Mouse (Mus musculus) heart, postnatal 0 days (tissue): Measurements from ENCODE around the gene Tnrc6a. TPM values are rescaled to one million over a fixed set of nuclear protein-coding genes. Genes with fewer than 3 reads are reported as not detected.
A peak's percentile ranks its signal among the peaks of the same experiment; 100 is the strongest.

Experiments used
- ATAC-seq: fragments of 200-750 bp; cut with Nextera tagmentation; 2 replicates; pipeline ENCODE4 v1.8.0; 2017; ENCODE audit warnings: low read depth, moderate number of reproducible peaks, moderate library complexity; ENCODE audit not compliant: insufficient read depth
- DNase-seq: peaks from one replicate; pipeline ENCODE4 v3.0.0-alpha.2; 2016; ENCODE audit warnings: low spot score
- H3K27ac ChIP-seq: fragments of 300-500 bp; sonication (generic); 2 replicates; pipeline ENCODE4 v1.5.1; 2014; ENCODE audit warnings: low read depth, mild to moderate bottlenecking
- H3K27me3 ChIP-seq: fragments of 300-500 bp; sonication (generic); 2 replicates; pipeline ENCODE4 v1.6.1; 2014; ENCODE audit warnings: low read length, mixed read lengths; ENCODE audit not compliant: control insufficient read depth, insufficient read depth
- H3K36me3 ChIP-seq: fragments of 300-500 bp; sonication (generic); replicated peaks from 2 replicates; pipeline ENCODE4 v1.6.1; 2014; ENCODE audit warnings: low read length, mixed read lengths; ENCODE audit not compliant: control insufficient read depth, insufficient read depth
- H3K4me1 ChIP-seq: fragments of 300-500 bp; sonication (generic); 2 replicates; pipeline ENCODE4 v1.6.1; 2014; ENCODE audit warnings: antibody characterized with exemption; ENCODE audit not compliant: control insufficient read depth, insufficient read depth
- H3K4me2 ChIP-seq: fragments of 300-500 bp; sonication (generic); 2 replicates; pipeline ENCODE4 v1.6.1; 2014; ENCODE audit warnings: low read depth, mild to moderate bottlenecking, low read length, moderate library complexity
- H3K4me3 ChIP-seq: fragments of 300-500 bp; sonication (generic); 2 replicates; pipeline ENCODE4 v1.5.1; 2014; ENCODE audit warnings: low read depth, low read length
- H3K9ac ChIP-seq: fragments of 300-500 bp; sonication (generic); replicated peaks from 2 replicates; pipeline ENCODE4 v1.6.1; 2014; ENCODE audit warnings: low read depth, low read length, mixed read lengths
- H3K9me3 ChIP-seq: fragments of 300-500 bp; sonication (generic); replicated peaks from 2 replicates; pipeline ENCODE4 v1.6.1; 2016; ENCODE audit warnings: low read length; ENCODE audit not compliant: control insufficient read depth
- CTCF ChIP-seq: IDR thresholded peaks from 2 replicates; pipeline ENCODE4 v1.5.1; 2016; ENCODE audit warnings: antibody characterized with exemption, control low read depth, low read depth
- EP300 ChIP-seq: IDR thresholded peaks from 2 replicates; pipeline ENCODE4 v1.6.1; 2016; ENCODE audit warnings: antibody characterized with exemption, low read depth
- WGBS: fragments of 180-500 bp; shearing (Covaris S2); extraction: QIAGEN DNeasy Blood & Tissue Kit; methylation state at CpG from one replicate; pipeline ENCODE4 v1.1.7; 2014; 5-methylcytosine and 5-hydroxymethylcytosine counted together
- polyA plus RNA-seq: library from polyadenylated mRNA; unstranded; fragments of >200 nt; fragmentation: Nextera tagmentation; extraction: Ambion mirVana; gene quantifications from 2 replicates; pipeline ENCODE4 v1.2.1, GENCODE M21; 2015
- total RNA-seq: library from RNA; depleted of rRNA; stranded (reverse); fragments of >200 nt; gene quantifications from 2 replicates; pipeline ENCODE4 v1.2.3, GENCODE M21; 2014; ENCODE audit warnings: low replicate concordance

The Tnrc6a gene
- total and polyA plus RNA-seq, 2 experiments from 2014 or later: 33.6 to 41.4 TPM

DNA sequence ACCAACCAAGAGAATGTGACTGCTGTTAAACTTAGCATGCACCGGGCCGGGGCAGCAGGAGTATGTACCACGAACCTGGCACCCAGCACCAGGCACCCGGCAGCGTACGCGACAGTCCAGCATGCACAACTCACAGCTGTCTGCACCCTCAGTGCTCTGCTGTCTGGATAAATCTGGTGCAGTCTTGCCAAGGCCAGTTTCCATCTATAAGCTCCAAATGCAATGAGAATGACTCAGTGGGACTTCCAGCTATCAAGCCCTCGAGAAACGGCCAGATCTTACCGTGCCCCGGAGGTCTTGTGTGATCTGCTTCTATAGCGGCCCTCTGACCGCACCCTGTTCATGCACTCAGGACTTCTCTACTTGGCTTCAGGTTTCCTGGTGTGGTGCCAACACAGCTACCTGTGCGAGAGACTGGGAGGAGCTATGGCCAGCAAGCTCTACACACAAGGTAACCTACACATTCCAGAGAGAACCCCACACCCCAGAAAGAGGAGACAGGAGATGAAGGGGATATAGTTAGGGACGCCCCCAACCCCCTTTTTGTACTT, 76.0 kb downstream of the Tnrc6a start:
- H3K27me3 ChIP-seq: no peaks in the 10 kb centered on the region
- no peak for DNase-seq
- H3K4me1 ChIP-seq: no peaks in the 10 kb centered on the region
- no peak overlapping the region for H3K9ac ChIP-seq
- no peak for ATAC-seq
- no peak overlapping the region for H3K27ac ChIP-seq
- H3K9me3 ChIP-seq: no peaks in the 10 kb centered on the region
- peaks cover 3% of the 10 kb centered on the region; the same call in 1 of the 2 replicates for H3K36me3 ChIP-seq
- TF ChIP-seq CTCF: no peak
- no peak for TF ChIP-seq EP300
- H3K4me3 ChIP-seq: no peak overlapping the region
- H3K4me2 ChIP-seq: no peak overlapping the region
- 88% methylated on average over 15 of the region's 15 CpGs for whole genome bisulfite sequencing

DNA sequence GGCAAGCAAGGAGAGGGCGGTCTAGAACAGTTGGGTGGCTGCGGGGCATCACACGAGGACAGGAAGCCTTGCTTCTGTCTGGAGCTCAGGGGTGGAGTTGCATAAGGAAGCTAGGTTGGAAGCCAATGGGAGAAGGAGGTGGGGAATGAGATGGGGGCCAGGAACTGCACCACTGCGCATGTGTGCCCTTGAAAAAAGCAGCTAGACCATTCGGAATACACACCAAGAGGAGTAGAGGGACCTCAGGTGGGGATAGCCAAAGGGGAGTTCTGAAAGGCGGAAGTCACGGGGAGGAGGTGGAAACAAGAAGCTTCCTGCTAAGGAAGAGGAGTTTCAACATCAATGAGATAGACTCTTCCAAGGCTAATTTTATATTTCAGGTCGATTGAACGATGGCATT, 77.0 kb downstream of the Tnrc6a start:
- H3K27ac ChIP-seq: no peak overlapping the region
- no peaks in the 10 kb centered on the region for H3K9me3 ChIP-seq
- TF ChIP-seq EP300 (no peak), CTCF (no peak)
- no peaks in the 10 kb centered on the region for H3K27me3 ChIP-seq
- ATAC-seq: no peak
- WGBS: 74% methylated on average over 9 of the region's 9 CpGs
- H3K4me2 ChIP-seq: no peak overlapping the region
- no peak overlapping the region for H3K4me3 ChIP-seq
- no peak overlapping the region for H3K9ac ChIP-seq
- H3K36me3 ChIP-seq: no peaks in the 10 kb centered on the region
- H3K4me1 ChIP-seq: no peaks in the 10 kb centered on the region
- DNase-seq: no peak

DNA sequence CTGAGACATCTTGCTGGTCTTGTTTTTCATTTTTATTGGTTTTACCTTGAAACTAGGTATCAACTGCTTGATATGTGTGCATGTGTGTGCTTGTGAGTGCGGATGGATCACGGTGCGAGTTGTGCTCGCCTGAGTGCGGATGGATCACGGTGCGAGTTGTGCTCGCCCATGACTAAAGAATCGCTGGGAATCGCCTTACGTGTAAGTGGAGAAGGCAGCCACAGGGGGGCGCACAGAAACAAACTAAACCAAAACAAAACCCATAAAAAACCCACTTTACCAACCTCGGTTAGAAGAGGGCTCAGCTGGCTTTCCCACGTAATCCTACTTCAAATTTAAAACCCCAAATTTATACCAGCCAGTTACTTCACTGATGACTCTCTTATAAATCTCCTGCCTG, 81.6 kb downstream of the Tnrc6a start:
- no peak overlapping the region for H3K27ac ChIP-seq
- no peak overlapping the region for H3K4me3 ChIP-seq
- no peaks in the 10 kb centered on the region for H3K9me3 ChIP-seq
- WGBS: 26% methylated on average over 14 of the region's 14 CpGs
- H3K4me2 ChIP-seq: no peak overlapping the region
- H3K36me3 ChIP-seq: no peaks in the 10 kb centered on the region
- ATAC-seq (no peak), DNase-seq (peak; percentile 31)
- no peak for TF ChIP-seq EP300
- TF ChIP-seq CTCF: peak; percentile 57
- no peaks in the 10 kb centered on the region for H3K27me3 ChIP-seq
- no peaks in the 10 kb centered on the region for H3K4me1 ChIP-seq
- no peak overlapping the region for H3K9ac ChIP-seq

DNA sequence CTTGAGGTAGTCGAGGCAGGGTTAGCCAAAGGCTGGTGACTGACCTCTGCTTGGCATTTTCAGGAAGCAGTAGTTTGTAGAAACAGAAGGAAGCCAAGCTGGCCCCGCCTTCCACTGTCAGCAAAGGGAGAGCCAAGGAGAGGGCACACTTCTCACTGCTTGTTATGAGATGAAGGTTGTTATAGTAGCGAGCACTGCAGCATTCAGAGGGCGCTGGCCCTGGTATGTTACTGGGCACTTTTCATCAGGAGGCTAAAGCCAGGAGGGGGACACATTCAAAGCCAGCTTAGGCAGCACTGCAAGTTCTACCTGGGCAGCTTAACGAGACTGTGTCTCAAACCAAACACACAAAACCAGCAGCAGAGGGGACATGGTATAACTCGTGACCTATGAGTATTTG, 83.9 kb downstream of the Tnrc6a start:
- no peaks in the 10 kb centered on the region for H3K36me3 ChIP-seq
- no peaks in the 10 kb centered on the region for H3K9me3 ChIP-seq
- ATAC-seq (no peak), DNase-seq (no peak)
- H3K9ac ChIP-seq: no peak overlapping the region
- no peak for TF ChIP-seq EP300
- TF ChIP-seq CTCF: no peak
- H3K4me1 ChIP-seq: no peaks in the 10 kb centered on the region
- no peak overlapping the region for H3K4me3 ChIP-seq
- H3K27me3 ChIP-seq: no peaks in the 10 kb centered on the region
- H3K27ac ChIP-seq: no peak overlapping the region
- no peak overlapping the region for H3K4me2 ChIP-seq
- 58% methylated on average over 6 of the region's 6 CpGs for WGBS

DNA sequence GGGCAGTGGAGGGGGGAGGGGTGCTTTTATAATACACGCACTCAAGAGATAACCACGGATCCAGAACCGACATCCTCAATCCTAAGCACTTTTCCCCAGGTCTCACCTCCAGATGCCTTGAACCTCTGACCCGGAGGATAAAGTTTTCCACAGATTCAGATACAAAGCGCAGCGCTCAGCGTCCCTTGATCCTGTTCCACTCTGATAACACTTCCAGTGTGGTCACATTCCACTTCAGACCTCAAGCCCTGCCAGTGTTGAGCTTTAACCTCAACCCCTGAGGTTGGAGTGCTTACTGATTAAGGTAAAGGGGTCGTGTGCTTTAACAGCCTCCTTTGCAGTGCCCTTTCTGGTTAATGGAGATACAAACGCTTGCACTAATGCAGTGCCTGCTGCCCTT, 86.2 kb downstream of the Tnrc6a start:
- H3K9ac ChIP-seq: no peak overlapping the region
- no peak overlapping the region for H3K4me2 ChIP-seq
- no peak; the same call in 1 of the 2 replicates for ATAC-seq
- no peak overlapping the region for H3K27ac ChIP-seq
- no peaks in the 10 kb centered on the region for H3K4me1 ChIP-seq
- TF ChIP-seq CTCF (no peak), EP300 (no peak)
- H3K36me3 ChIP-seq: no peaks in the 10 kb centered on the region
- no peaks in the 10 kb centered on the region for H3K9me3 ChIP-seq
- WGBS: 21% methylated on average over 9 of the region's 9 CpGs
- DNase-seq: no peak
- H3K27me3 ChIP-seq: no peaks in the 10 kb centered on the region
- no peak overlapping the region for H3K4me3 ChIP-seq

DNA sequence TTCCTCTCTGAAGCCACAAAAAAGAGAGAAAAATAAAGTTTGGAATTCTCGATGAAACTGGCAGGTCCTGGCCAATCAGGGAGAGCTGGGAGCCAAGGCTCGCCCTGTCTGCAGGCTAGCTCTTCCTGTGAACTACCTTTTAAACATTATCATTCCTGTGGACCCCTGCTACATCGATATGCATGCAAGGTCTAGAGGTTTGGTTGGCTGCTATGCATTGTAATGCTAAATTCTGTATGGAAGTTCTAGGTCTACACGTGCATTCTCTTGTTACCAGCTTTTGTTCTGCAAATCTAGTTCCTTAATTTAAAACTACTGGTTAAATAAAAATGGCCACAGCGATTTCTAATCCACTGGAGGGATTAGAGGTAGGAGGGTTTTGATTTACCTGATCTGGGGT, 87.8 kb downstream of the Tnrc6a start:
- Histone ChIP-seq H3K27me3 (no peaks in the 10 kb centered on the region), H3K27ac (no peak overlapping the region), H3K9ac (no peak overlapping the region), H3K4me2 (no peak overlapping the region), H3K9me3 (no peaks in the 10 kb centered on the region), H3K36me3 (no peaks in the 10 kb centered on the region), H3K4me1 (no peaks in the 10 kb centered on the region), H3K4me3 (no peak overlapping the region)
- no peak for ATAC-seq
- DNase-seq: no peak
- TF ChIP-seq CTCF: no peak
- TF ChIP-seq EP300: no peak
- WGBS: 67% methylated on average over 5 of the region's 5 CpGs
